Mouse (Mus musculus) myocyte (in vitro differentiated cells): Measurements from ENCODE around the gene Olfr12.

Experiments used
- MAX ChIP-seq: IDR thresholded peaks from one replicate; pipeline ENCODE4 v1.6.1; 2011; ENCODE audit warnings: low read depth, mild to moderate bottlenecking, control low read depth
- POLR2A ChIP-seq: IDR thresholded peaks from one replicate; pipeline ENCODE4 v1.6.1; 2011; ENCODE audit warnings: low read depth, mild to moderate bottlenecking, control low read depth, moderate library complexity; ENCODE audit not compliant: insufficient read length
- POLR2AphosphoS2 ChIP-seq: IDR thresholded peaks from one replicate; pipeline ENCODE4 v1.6.1; 2011; ENCODE audit warnings: low read depth, control low read depth; ENCODE audit not compliant: insufficient read length
- SRF ChIP-seq: IDR thresholded peaks from one replicate; pipeline ENCODE4 v1.6.1; 2011; ENCODE audit warnings: low read depth; ENCODE audit not compliant: control insufficient read depth, insufficient read length
- TCF12 ChIP-seq: IDR thresholded peaks from one replicate; pipeline ENCODE4 v1.6.1; 2011; ENCODE audit warnings: mild to moderate bottlenecking, control low read depth; ENCODE audit not compliant: poor library complexity, insufficient read depth, severe bottlenecking
- USF1 ChIP-seq: IDR thresholded peaks from one replicate; pipeline ENCODE4 v1.6.1; 2011; ENCODE audit warnings: low read depth, mild to moderate bottlenecking, control low read depth, moderate library complexity

GRCm38 (mm10) chr1:92653179-92653578 lies 35.6 kb downstream of the Olfr12 start:
- no peak for TF ChIP-seq POLR2A
- TF ChIP-seq POLR2AphosphoS2 = no peak
- no peak for TF ChIP-seq TCF12
- TF ChIP-seq USF1 = no peak
- TF ChIP-seq MAX = no peak
- TF ChIP-seq SRF = no peak
